Mouse (Mus musculus) ovary, postnatal 10 days (tissue): ENCODE measurements around the gene Adad2.

Experiments
- DNase-seq: peaks from one replicate; pipeline ENCODE4 v3.0.0; 2022; ENCODE audit warnings: low spot score

The Adad2 gene

GRCm38 (mm10) chr8:119612471-119612870 is at the start of gene Adad2:
Gene Adad2, plus strand, starts transcription at chr8:119612747.
- DNase-seq = no peak

GRCm38 (mm10) chr8:119563849-119564251 is 48.7 kb upstream of the Adad2 start:
- no peak for DNase-seq

GRCm38 (mm10) chr8:119566367-119566766 is 46.2 kb upstream of the Adad2 start:
- no peak for DNase-seq

- DNase-seq = no peak
These were observed 44.3 kb upstream of the Adad2 start for GRCm38 (mm10) chr8:119568251-119568650.

GRCm38 (mm10) chr8:119568951-119569350 is 43.6 kb upstream of the Adad2 start:
- DNase-seq = no peak

GRCm38 (mm10) chr8:119569881-119570280 is 42.7 kb upstream of the Adad2 start:
- DNase-seq = no peak

- DNase-seq = no peak
These were observed 41.4 kb upstream of the Adad2 start for GRCm38 (mm10) chr8:119571135-119571534.

GRCm38 (mm10) chr8:119572411-119572810 is 40.1 kb upstream of the Adad2 start:
- DNase-seq = no peak

- DNase-seq = peak; percentile 94
These were observed 37.8 kb upstream of the Adad2 start, which contains the start of the genes Hsdl1 and Dnaaf1 for GRCm38 (mm10) chr8:119574437-119575365. Gene Hsdl1, minus strand, starts transcription at chr8:119575183. Gene Dnaaf1, plus strand, starts transcription at chr8:119575235.

- DNase-seq = no peak
These were observed 37.2 kb upstream of the Adad2 start for GRCm38 (mm10) chr8:119575366-119575726.

GRCm38 (mm10) chr8:119579096-119579495 is 33.5 kb upstream of the Adad2 start:
- no peak for DNase-seq

- DNase-seq = no peak
These were observed 31.9 kb upstream of the Adad2 start for GRCm38 (mm10) chr8:119580441-119581161.

- DNase-seq = no peak
These were observed 26.6 kb upstream of the Adad2 start for GRCm38 (mm10) chr8:119585901-119586300.

- DNase-seq = no peak
These were observed 24.2 kb upstream of the Adad2 start for GRCm38 (mm10) chr8:119588321-119588720.

- DNase-seq = no peak
These were observed 23.7 kb upstream of the Adad2 start for GRCm38 (mm10) chr8:119588844-119589243.

GRCm38 (mm10) chr8:119590348-119590747 is 22.2 kb upstream of the Adad2 start:
- DNase-seq = no peak

- DNase-seq = no peak
These were observed 21.1 kb upstream of the Adad2 start for GRCm38 (mm10) chr8:119591456-119591855.

- no peak for DNase-seq
These were observed 8.8 kb upstream of the Adad2 start for GRCm38 (mm10) chr8:119603771-119604170.

GRCm38 (mm10) chr8:119604398-119604803 is 8.1 kb upstream of the Adad2 start:
- no peak for DNase-seq

- DNase-seq = peak; percentile 80
These were observed 7.6 kb upstream of the Adad2 start, which contains the start of gene Taf1c for GRCm38 (mm10) chr8:119604996-119605395. Gene Taf1c, minus strand, starts transcription at chr8:119605222.

GRCm38 (mm10) chr8:119606224-119606623 is 6.3 kb upstream of the Adad2 start:
- no peak for DNase-seq

GRCm38 (mm10) chr8:119615096-119615495 is 2.5 kb downstream of the Adad2 start:
- DNase-seq = no peak

GRCm38 (mm10) chr8:119616358-119616757 is 3.8 kb downstream of the Adad2 start:
- DNase-seq = no peak
